Mouse (Mus musculus) embryonic facial prominence, embryonic 11.5 days (tissue): ENCODE data around the gene Sec31b. TPM values are rescaled to one million over a fixed set of nuclear protein-coding genes. Genes with fewer than 3 reads are reported as not detected.

ENCODE experiments used
- ATAC-seq: fragments of 200-750 bp; cut with Nextera tagmentation; replicated peaks from 2 replicates; pipeline ENCODE4 v1.8.0; 2017; ENCODE audit warnings: low read depth; ENCODE audit not compliant: insufficient number of reproducible peaks, low FRiP score, low TSS enrichment
- DNase-seq: peaks from one replicate; pipeline ENCODE4 v3.0.0-alpha.2; 2015; ENCODE audit warnings: low spot score
- H3K27ac ChIP-seq: fragments of 300-500 bp; sonication (generic); replicated peaks from 2 replicates; pipeline ENCODE4 v1.5.1; 2014; ENCODE audit warnings: mild to moderate bottlenecking, low read depth, low read length, control low read depth
- H3K27me3 ChIP-seq: fragments of 300-500 bp; sonication (generic); 2 replicates; pipeline ENCODE4 v1.6.1; 2014; ENCODE audit warnings: mild to moderate bottlenecking, low read length, moderate library complexity, mixed read lengths; ENCODE audit not compliant: control insufficient read depth, insufficient read depth
- H3K36me3 ChIP-seq: fragments of 300-500 bp; sonication (generic); replicated peaks from 2 replicates; pipeline ENCODE4 v1.6.1; 2014; ENCODE audit warnings: low read depth, mild to moderate bottlenecking, low read length, moderate library complexity, mixed read lengths; ENCODE audit not compliant: control insufficient read depth, insufficient read depth
- H3K4me1 ChIP-seq: fragments of 300-500 bp; sonication (generic); 2 replicates; pipeline ENCODE4 v1.6.1; 2014; ENCODE audit warnings: low read length, mixed read lengths; ENCODE audit not compliant: control insufficient read depth, insufficient read depth
- H3K4me2 ChIP-seq: fragments of 300-500 bp; sonication (generic); 2 replicates; pipeline ENCODE4 v1.6.1; 2014; ENCODE audit warnings: low read depth, mild to moderate bottlenecking, control low read depth, low read length, moderate library complexity
- H3K4me3 ChIP-seq: fragments of 300-500 bp; sonication (generic); 2 replicates; pipeline ENCODE4 v1.5.1; 2014; ENCODE audit warnings: low read depth, low read length, control low read depth
- H3K9ac ChIP-seq: fragments of 300-500 bp; sonication (generic); replicated peaks from 2 replicates; pipeline ENCODE4 v1.6.1; 2014; ENCODE audit warnings: mild to moderate bottlenecking, control low read depth, low read length
- H3K9me3 ChIP-seq: fragments of 300-500 bp; sonication (generic); replicated peaks from 2 replicates; pipeline ENCODE4 v1.6.1; 2016; ENCODE audit warnings: mild to moderate bottlenecking, low read length, inconsistent platforms, mixed read lengths; ENCODE audit not compliant: control insufficient read depth
- WGBS: fragments of 180-500 bp; shearing (Covaris S2); extraction: QIAGEN DNeasy Blood & Tissue Kit; methylation state at CpG from one replicate; pipeline ENCODE4 v1.1.7; 2014; 5-methylcytosine and 5-hydroxymethylcytosine counted together
- polyA plus RNA-seq: library from polyadenylated mRNA; unstranded; fragments of >200 nt; fragmentation: Nextera tagmentation; extraction: Ambion mirVana; gene quantifications from 2 replicates; pipeline ENCODE4 v1.2.1, GENCODE M21; 2014

Sec31b gene
- polyA plus RNA-seq, 1 experiment from 2014 or later = 0.17 TPM

DNA sequence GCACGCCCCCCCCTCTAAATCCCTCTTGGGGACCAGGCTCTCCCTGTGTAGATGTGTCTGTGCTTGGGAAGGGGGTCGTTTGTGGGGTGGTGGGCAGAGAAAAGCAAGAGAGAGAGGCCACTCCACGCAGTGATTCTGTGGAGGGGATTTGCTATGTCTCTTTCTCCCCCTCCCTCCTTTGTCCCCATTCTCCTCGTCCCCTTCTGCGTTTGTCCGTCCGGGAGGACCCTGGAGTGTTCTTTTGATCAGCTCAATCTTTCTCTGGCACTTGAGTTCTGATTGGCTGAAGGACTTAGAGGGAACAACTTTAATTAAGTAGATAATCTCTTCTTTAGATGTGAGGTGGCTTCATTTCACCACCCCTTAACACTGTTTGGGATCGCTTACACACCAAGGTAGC, 52.5 kb downstream of the Sec31b start, which contains the start of gene Wnt8b:
Gene Wnt8b (plus strand): TSS at position 345 of the 400 bp plus-strand sequence.
- DNase-seq = no peak
- Histone ChIP-seq H3K9me3 (no peaks in the 10 kb centered on the region), H3K9ac (no peak within 1 kb of the TSS), H3K27me3 (peaks cover 3% of the 10 kb centered on the region; the same call in 1 of the 2 replicates), H3K4me2 (no peak within 1 kb of the TSS), H3K4me3 (no peak within 1 kb of the TSS), H3K36me3 (no peaks in the 10 kb centered on the region), H3K27ac (no peak within 1 kb of the TSS), H3K4me1 (no peaks in the 10 kb centered on the region)
- no peak for ATAC-seq
- WGBS = 20% methylated on average over 8 of the region's 8 CpGs

- no peak overlapping the region for H3K4me3 ChIP-seq
- no peak overlapping the region for H3K4me2 ChIP-seq
- H3K9me3 ChIP-seq = no peaks in the 10 kb centered on the region
- peak; percentile 58 for DNase-seq
- no peaks in the 10 kb centered on the region for H3K4me1 ChIP-seq
- H3K27ac ChIP-seq = no peak overlapping the region
- no peaks in the 10 kb centered on the region for H3K27me3 ChIP-seq
- H3K36me3 ChIP-seq = no peaks in the 10 kb centered on the region
- 12% methylated on average over 8 of the region's 8 CpGs for WGBS
- ATAC-seq = no peak
- no peak overlapping the region for H3K9ac ChIP-seq
Measured at GRCm38 (mm10) chr19:44487266-44487665, 58.4 kb downstream of the Sec31b start.

GRCm38 (mm10) chr19:44476541-44476940, 69.1 kb downstream of the Sec31b start:
- Histone ChIP-seq H3K27ac (no peak overlapping the region), H3K9me3 (no peaks in the 10 kb centered on the region), H3K27me3 (no peaks in the 10 kb centered on the region), H3K9ac (no peak overlapping the region), H3K4me1 (no peaks in the 10 kb centered on the region), H3K36me3 (no peaks in the 10 kb centered on the region), H3K4me3 (no peak overlapping the region), H3K4me2 (no peak overlapping the region)
- ATAC-seq = no peak
- 54% methylated on average over 3 of the region's 3 CpGs for WGBS
- DNase-seq = no peak

- ATAC-seq (no peak), DNase-seq (no peak)
- H3K4me1 ChIP-seq = no peaks in the 10 kb centered on the region
- no peaks in the 10 kb centered on the region for H3K36me3 ChIP-seq
- H3K9me3 ChIP-seq = no peaks in the 10 kb centered on the region
- 84% methylated on average over 6 of the region's 6 CpGs for WGBS
- H3K4me2 ChIP-seq = no peak overlapping the region
- no peak overlapping the region for H3K9ac ChIP-seq
- no peak overlapping the region for H3K4me3 ChIP-seq
- no peaks in the 10 kb centered on the region for H3K27me3 ChIP-seq
- H3K27ac ChIP-seq = no peak overlapping the region
Measured at GRCm38 (mm10) chr19:44475268-44475667, 70.4 kb downstream of the Sec31b start.

GRCm38 (mm10) chr19:44474158-44474557, 71.5 kb downstream of the Sec31b start:
- no peak overlapping the region for H3K4me2 ChIP-seq
- H3K27me3 ChIP-seq = no peaks in the 10 kb centered on the region
- H3K9ac ChIP-seq = no peak overlapping the region
- 2% methylated on average over 10 of the region's 10 CpGs for WGBS
- H3K27ac ChIP-seq = no peak overlapping the region
- DNase-seq = peak; percentile 83
- H3K36me3 ChIP-seq = no peaks in the 10 kb centered on the region
- no peak overlapping the region for H3K4me3 ChIP-seq
- no peaks in the 10 kb centered on the region for H3K9me3 ChIP-seq
- no peaks in the 10 kb centered on the region for H3K4me1 ChIP-seq
- no peak for ATAC-seq

Other genes with a start within 250 kb of the Sec31b start
- not detected in 2 replicates for gene Scd4, start 212.8 kb downstream of the Sec31b start, polyA plus RNA-seq
- 12.9 and 14.2 TPM in 2 replicates for gene Scd1, start 138.0 kb downstream of the Sec31b start, polyA plus RNA-seq
- 0.06 and 0.49 TPM in 2 replicates for gene Wnt8b, start 52.4 kb downstream of the Sec31b start, polyA plus RNA-seq
- not detected in 2 replicates for gene Gm20538, start 7.0 kb upstream of the Sec31b start, polyA plus RNA-seq
- 466 and 508 TPM in 2 replicates for gene Ndufb8, start 9.6 kb upstream of the Sec31b start, polyA plus RNA-seq
- gene Hif1an, start 17.0 kb upstream of the Sec31b start, polyA plus RNA-seq = 23.5 and 25.4 TPM in 2 replicates
- 0.90 and 1.1 TPM in 2 replicates for gene Pax2, start 210.2 kb upstream of the Sec31b start, polyA plus RNA-seq